Mouse (Mus musculus) forebrain, embryonic 10.5 days (tissue): Measurements from ENCODE around the gene Themis2. TPM values are rescaled to one million over a fixed set of nuclear protein-coding genes. Genes with fewer than 3 reads are reported as not detected.
"Not testable (repeated sequence)": the region's sequence is repeated elsewhere in the genome, so short reads cannot be mapped to it uniquely, and the experiment has no call there.

Source experiments
- DNase-seq: peaks from one replicate; pipeline ENCODE4 v3.0.0-alpha.2; 2017; ENCODE audit warnings: low spot score; ENCODE audit errors: extremely low spot score
- H3K27ac ChIP-seq: fragments of 300-500 bp; sonication (generic); 2 replicates; pipeline ENCODE4 v1.5.1; 2016; ENCODE audit warnings: mild to moderate bottlenecking
- H3K27me3 ChIP-seq: fragments of 300-500 bp; sonication (generic); 2 replicates; pipeline ENCODE4 v1.6.1; 2016; ENCODE audit warnings: mild to moderate bottlenecking; ENCODE audit not compliant: poor library complexity, severe bottlenecking
- H3K36me3 ChIP-seq: fragments of 300-500 bp; sonication (generic); replicated peaks from 2 replicates; pipeline ENCODE4 v1.6.1; 2016; ENCODE audit warnings: mild to moderate bottlenecking, moderate library complexity
- H3K4me1 ChIP-seq: fragments of 300-500 bp; sonication (generic); 2 replicates; pipeline ENCODE4 v1.6.1; 2016
- H3K4me3 ChIP-seq: fragments of 300-500 bp; sonication (generic); 2 replicates; pipeline ENCODE4 v1.5.1; 2016; ENCODE audit warnings: mild to moderate bottlenecking, moderate library complexity
- H3K9me3 ChIP-seq: fragments of 300-500 bp; sonication (generic); 2 replicates; pipeline ENCODE4 v1.6.1; 2016; ENCODE audit warnings: mild to moderate bottlenecking, moderate library complexity
- WGBS: fragments of 180-500 bp; shearing (Covaris S2); methylation state at CpG from one replicate; pipeline ENCODE4 v1.1.7; 2016; 5-methylcytosine and 5-hydroxymethylcytosine counted together
- polyA plus RNA-seq: library from polyadenylated mRNA; unstranded; fragments of >200 nt; fragmentation: Nextera tagmentation; extraction: Ambion mirVana; gene quantifications from 2 replicates; pipeline ENCODE4 v1.2.1, GENCODE M21; 2016

The Themis2 gene
- polyA plus RNA-seq, 1 experiment from 2014 or later: 0.93 TPM

DNA sequence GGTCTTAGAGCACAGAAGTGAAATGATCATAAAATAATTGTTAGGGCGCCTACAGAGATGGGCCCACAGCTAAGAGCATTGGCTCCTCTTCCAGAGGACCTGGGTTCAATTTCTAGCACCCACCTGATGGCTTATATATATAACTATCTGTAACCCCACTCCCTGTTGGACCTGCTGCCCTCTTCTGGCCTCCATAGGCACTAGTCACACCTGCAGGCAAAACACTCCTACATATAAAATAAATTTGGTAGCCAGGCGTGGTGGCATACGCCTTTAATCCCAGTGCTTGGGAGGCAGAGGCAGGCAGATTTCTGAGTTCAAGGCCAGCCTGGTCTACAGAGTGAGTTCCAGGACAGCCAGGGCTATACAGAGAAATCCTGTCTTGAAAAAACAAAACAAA, 33.1 kb downstream of the Themis2 start:
- not testable (repeated sequence) for DNase-seq, H3K4me3 ChIP-seq, H3K27me3 ChIP-seq, H3K4me1 ChIP-seq, H3K9me3 ChIP-seq, H3K36me3 ChIP-seq, H3K27ac ChIP-seq
- 92% methylated on average over 3 of the region's 3 CpGs for WGBS

DNA sequence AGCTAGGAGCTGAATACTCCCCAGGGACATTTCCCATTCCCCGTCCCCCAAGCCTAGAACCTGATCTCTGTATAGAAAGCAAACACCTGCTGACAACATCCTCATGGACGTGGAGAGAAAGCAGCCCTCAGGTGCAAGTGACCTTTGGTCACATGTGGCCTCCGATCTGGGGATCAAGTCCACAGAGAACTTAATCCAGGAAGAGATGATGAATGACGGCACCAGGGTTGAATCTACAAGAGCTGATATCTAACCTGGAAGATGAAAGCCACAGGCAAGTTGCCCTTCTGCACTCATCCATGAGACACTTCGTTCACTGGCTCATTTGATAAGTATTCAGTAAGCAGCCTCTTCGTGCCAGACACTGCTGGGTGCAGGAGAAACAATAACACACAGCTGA, 33.6 kb downstream of the Themis2 start:
- 85% methylated on average over 6 of the region's 6 CpGs for WGBS
- Histone ChIP-seq H3K27ac (no peak overlapping the region), H3K36me3 (no peaks in the 10 kb centered on the region), H3K4me3 (no peak overlapping the region), H3K9me3 (no peaks in the 10 kb centered on the region), H3K4me1 (no peaks in the 10 kb centered on the region), H3K27me3 (peaks cover 10% of the 10 kb centered on the region)
- no peak for DNase-seq

DNA sequence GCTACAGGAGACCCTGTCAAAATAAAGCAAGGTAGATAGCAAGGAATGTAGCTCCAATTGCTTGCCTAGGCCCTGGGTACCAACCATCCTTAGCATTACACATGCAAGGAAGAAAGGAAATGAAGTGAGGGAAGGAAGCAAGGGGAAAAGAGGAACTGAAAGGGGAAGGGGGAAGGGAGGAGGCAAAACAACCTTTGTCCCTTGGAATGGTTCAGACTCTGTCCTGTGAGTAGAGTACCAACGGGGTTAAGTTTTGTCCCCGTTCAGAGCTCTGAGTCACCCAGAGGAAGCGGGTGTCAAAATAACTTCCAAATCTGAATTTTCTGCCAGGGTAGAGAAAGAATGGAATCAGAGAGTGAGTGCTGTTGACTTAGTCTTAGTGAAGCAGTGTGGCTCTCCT, 35.9 kb downstream of the Themis2 start:
- DNase-seq: no peak
- peaks cover 13% of the 10 kb centered on the region for H3K4me1 ChIP-seq
- H3K4me3 ChIP-seq: no peak overlapping the region
- no peak overlapping the region for H3K27ac ChIP-seq
- H3K27me3 ChIP-seq: peaks cover 33% of the 10 kb centered on the region
- no peaks in the 10 kb centered on the region for H3K9me3 ChIP-seq
- WGBS: 76% methylated on average over 3 of the region's 3 CpGs
- H3K36me3 ChIP-seq: no peaks in the 10 kb centered on the region

DNA sequence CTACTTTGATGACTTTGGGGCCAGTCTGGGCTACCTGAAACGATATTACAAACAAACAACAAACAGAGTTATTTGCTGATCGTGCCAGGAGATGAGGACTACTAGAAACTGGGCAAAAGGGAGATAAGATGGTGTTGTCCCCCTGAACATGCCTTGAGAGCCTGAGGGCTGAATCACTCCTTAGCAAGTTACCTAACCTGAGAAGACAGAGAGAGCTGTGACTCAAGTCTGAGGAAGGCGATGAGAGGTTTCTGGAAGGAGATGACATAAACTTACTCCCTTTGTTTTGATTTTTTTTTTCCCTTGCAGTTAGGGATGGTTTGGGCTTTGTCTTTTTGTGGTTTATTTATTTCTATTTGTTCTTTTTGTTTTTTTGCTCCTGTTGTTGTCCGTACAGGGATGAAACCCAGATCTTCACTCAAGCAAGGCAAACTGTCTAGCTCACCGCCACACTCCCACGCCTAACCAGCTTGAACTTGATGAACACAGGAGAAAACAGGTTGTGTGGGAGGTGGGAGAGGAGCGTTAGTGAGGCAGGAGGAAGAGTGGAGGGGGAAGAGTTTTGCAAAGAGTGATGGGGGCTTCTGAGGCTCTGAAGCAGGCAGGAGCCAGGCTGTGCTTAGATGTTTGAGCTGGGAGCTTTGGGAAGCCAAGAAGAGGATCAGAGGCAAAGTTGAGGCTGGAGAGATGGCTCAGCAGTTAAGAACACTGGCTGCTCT, 38.4 kb downstream of the Themis2 start:
- no peaks in the 10 kb centered on the region for H3K36me3 ChIP-seq
- H3K4me1 ChIP-seq: peaks cover 16% of the 10 kb centered on the region
- WGBS: 90% methylated on average over 7 of the region's 7 CpGs
- no peaks in the 10 kb centered on the region for H3K9me3 ChIP-seq
- DNase-seq: no peak
- no peak overlapping the region for H3K4me3 ChIP-seq
- no peak overlapping the region for H3K27ac ChIP-seq
- peaks cover 33% of the 10 kb centered on the region for H3K27me3 ChIP-seq

DNA sequence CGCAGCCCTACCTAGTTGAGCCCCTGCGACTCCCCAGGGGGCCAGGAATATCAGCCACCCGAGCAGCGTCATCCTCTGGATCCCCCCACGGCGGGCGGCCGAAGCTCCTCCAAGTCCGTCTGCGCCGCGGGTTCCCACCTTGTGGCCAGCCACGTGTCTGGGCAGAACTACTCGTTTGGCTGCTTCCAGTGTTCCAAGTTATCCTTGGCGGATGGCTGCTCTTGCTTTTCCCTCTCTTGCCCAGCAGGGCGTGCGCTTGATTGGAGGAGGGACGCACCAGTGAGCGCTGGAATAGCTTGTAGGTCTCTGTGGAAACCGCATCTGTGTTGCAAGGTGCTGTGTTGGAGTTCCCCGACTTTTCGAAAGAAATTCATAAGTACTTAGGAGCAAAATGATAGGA, 39.2 kb downstream of the Themis2 start, which contains the start of gene Smpdl3b:
Gene Smpdl3b (minus strand): TSS at position 279 of the 400 bp plus-strand sequence.
- Histone ChIP-seq H3K9me3 (no peaks in the 10 kb centered on the region), H3K27ac (peak within 1 kb of the TSS; percentile 81), H3K36me3 (no peaks in the 10 kb centered on the region), H3K4me3 (peak within 1 kb of the TSS; percentile 56), H3K4me1 (peaks cover 24% of the 10 kb centered on the region), H3K27me3 (peaks cover 33% of the 10 kb centered on the region)
- peak; percentile 83 for DNase-seq
- 1% methylated on average over 22 of the region's 22 CpGs for WGBS

DNA sequence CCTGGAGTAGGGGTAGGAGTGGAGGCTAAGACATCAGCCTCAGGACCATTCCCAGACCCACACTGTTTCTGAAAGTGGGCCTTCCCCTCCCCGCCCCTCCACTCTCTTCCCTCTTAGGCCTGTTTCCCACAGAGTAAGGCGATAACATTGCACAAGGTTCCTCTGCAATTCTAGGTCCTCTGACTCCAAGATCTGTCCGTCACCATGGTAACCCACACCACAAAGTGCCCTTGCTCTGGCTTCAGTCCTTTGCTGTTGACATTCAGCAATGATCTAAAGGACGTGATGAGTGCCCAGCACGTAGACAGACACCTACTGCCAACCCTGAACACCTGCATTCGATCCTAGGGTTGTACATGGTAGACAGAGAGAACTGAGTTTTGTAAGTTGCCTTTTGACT, 43.2 kb downstream of the Themis2 start:
- Histone ChIP-seq H3K27me3 (peaks cover 27% of the 10 kb centered on the region), H3K4me1 (peaks cover 24% of the 10 kb centered on the region), H3K27ac (no peak overlapping the region), H3K4me3 (no peak overlapping the region), H3K36me3 (no peaks in the 10 kb centered on the region), H3K9me3 (no peaks in the 10 kb centered on the region)
- 79% methylated on average over 6 of the region's 6 CpGs for WGBS
- no peak for DNase-seq

DNA sequence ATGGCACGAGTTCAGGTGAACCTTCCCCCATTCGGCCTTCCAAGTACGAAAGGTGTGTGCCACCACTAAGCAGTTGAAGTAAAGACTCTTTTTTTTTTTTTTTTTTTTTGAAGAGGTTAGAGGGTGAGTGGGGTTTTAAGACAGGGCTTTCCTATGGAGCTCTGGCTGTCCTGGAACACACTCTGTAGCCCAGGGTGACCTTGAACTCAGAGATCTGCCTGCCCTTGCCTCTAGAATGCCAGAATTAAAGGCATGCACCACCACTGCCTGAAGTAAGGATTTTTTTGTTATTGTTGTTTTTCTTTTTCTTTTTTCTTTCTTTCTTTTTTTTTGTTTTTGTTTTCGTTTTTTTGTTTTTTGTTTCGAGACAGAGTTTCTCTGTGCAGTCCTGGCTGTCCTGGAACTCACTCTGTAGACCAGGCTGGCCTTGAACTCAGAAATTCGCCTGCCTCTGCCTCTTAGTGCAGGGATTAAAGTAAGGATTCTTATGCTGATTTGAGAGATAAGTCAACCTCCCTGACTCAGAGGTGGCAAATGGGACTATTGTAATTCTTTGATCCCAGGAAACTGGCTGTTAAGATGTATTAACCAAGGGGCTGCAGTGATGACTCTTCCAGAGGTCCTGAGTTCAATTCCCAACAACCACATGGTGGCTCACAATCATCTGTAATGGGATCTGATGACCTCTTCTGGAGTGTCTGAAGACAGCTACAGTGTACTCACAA, 46.8 kb downstream of the Themis2 start:
- WGBS: 82% methylated on average over 6 of the region's 6 CpGs
- Histone ChIP-seq H3K4me1 (peaks cover 11% of the 10 kb centered on the region; the same call in 1 of the 2 replicates), H3K36me3 (no peaks in the 10 kb centered on the region), H3K27me3 (no peaks in the 10 kb centered on the region; the same call in 1 of the 2 replicates), H3K27ac (no peak overlapping the region), H3K9me3 (no peaks in the 10 kb centered on the region), H3K4me3 (no peak overlapping the region)
- no peak for DNase-seq

DNA sequence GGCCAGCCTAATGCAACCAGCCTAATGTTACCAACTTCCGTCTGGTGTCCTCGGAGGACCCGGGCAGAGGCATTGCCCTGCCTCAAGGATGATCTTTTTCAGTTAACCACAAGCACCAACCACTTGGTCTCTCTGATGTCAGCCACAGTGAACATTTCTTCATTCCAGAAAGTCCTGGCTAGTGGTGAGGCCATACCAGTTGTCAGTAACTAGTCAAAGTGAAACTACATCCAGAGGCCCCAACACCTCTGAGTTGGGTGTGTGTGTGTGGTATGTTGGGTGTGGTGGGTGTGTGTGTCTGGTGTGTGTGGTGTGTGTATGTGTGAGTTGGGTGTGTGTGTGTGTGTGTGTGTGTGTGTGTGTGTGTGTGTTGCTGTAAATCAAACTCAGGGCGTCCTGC, 47.4 kb downstream of the Themis2 start:
- H3K4me1 ChIP-seq: peaks cover 11% of the 10 kb centered on the region; the same call in 1 of the 2 replicates
- no peaks in the 10 kb centered on the region; the same call in 1 of the 2 replicates for H3K27me3 ChIP-seq
- no peak overlapping the region for H3K27ac ChIP-seq
- whole genome bisulfite sequencing: 92% methylated on average over 4 of the region's 4 CpGs
- H3K4me3 ChIP-seq: no peak overlapping the region
- H3K9me3 ChIP-seq: no peaks in the 10 kb centered on the region
- H3K36me3 ChIP-seq: no peaks in the 10 kb centered on the region
- DNase-seq: no peak

DNA sequence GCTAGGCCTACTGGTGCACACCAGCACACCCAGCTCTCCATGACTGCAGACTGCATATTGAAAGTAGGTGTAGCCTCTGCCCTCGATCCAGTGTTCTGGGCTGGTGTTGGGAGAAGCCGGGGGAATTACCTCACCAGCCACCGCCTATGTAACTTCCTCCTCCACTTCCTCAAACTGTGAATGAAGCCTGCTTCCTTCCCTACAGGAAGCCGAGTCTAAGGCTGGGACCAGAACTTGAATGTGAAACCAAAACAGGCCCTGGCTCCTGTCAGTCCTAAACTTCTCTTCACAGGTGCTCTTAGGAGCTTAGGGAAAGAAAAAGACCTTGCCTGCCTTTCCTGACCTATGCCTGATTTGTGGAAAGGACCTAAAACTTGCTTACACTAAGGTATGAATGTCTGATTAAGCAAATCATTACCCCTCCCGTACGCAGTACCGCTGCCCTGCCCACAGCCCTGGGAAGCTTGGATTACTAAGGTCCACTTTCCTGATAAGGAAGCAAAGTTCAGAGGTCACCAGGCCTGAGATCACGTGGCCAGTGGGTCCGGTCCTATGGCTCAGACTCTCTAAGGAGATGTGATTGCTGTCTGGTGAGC, 48.4 kb downstream of the Themis2 start:
- WGBS: 76% methylated on average over 9 of the region's 9 CpGs
- H3K9me3 ChIP-seq: no peaks in the 10 kb centered on the region
- H3K4me1 ChIP-seq: peaks cover 8% of the 10 kb centered on the region; the same call in 1 of the 2 replicates
- no peak overlapping the region for H3K27ac ChIP-seq
- no peak overlapping the region for H3K4me3 ChIP-seq
- H3K27me3 ChIP-seq: no peaks in the 10 kb centered on the region; the same call in 1 of the 2 replicates
- no peak for DNase-seq
- no peaks in the 10 kb centered on the region for H3K36me3 ChIP-seq

DNA sequence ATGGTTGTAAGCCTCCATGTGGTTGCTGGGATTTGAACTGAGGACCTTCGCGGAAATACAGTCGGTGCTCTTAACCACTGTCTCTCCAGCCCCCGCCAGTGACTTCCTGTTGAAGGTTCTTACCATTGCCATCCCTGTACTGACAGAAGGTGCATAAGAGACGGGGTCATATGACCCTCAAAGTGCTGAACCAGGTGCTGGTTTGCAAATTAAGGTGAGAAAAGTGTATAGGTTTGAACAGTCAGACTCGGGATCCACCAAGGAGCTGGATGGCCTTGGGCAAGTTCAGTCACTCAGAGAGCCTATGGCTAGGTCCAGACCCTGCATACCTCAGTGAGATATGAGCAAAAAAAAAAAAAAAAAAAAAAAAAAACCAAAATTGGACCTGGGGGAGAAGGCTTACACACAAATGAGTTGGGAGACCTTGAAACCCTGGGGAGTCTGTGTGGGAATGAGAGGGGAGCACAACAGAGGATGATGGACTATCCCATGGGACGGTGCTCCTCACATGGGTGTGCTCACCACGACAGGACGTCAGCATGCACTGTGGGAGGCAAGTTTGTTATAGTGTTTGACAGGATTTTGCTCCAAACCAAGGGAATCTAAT, 49.2 kb downstream of the Themis2 start:
- H3K4me3 ChIP-seq: no peak overlapping the region
- H3K27ac ChIP-seq: no peak overlapping the region
- H3K36me3 ChIP-seq: no peaks in the 10 kb centered on the region
- H3K27me3 ChIP-seq: no peaks in the 10 kb centered on the region; the same call in 1 of the 2 replicates
- H3K4me1 ChIP-seq: 0 out of 2 replicates have a peak, but pooled peaks cover under 1% of the 10 kb centered on the region
- 89% methylated on average over 9 of the region's 9 CpGs for WGBS
- no peaks in the 10 kb centered on the region for H3K9me3 ChIP-seq
- DNase-seq: no peak

DNA sequence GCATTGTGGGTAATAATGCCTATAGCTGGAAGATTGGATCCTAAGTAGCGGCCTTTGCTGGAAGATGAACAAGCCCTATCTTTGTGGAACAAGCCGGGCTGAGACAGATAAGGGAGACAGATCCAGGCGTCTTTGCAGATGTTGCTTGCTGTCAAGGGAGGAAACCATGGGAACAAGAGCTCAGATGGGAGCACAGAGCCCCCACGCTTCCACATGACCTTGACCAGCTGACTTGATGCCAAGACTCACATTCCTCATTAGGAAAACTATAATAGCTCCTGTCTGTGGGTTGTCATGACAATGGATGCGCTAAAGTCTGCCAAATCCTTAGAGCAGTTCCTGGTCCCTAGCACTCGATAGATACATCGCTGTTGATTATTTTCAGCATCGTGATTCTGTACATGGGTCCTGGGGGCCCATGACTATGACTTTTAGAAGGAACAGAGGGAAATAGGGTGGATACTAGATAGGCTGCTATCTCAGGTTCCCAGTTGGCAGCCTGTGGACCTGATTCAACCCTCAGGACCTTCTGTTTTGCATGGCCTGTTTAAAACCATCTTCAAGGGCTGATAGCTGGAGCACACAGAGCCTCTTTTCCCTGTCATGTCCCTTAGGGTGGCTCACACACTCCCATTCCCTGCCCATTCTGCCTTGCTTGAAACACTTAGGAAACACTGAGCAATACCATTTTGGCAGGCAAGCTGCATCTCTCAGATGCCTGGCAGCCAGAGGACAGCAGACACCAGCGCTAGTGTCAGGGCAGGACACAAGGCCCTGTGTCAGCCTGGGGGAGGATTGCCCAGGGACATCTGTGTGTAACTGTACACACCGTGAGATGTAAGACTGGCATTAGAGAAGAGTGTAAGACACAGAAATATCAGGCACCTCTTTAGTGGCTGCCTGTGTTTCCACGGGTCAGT, 51.9 kb downstream of the Themis2 start:
- Histone ChIP-seq H3K27me3 (no peaks in the 10 kb centered on the region; the same call in 1 of the 2 replicates), H3K36me3 (no peaks in the 10 kb centered on the region; the same call in 1 of the 2 replicates), H3K4me3 (no peak overlapping the region), H3K27ac (no peak overlapping the region), H3K4me1 (no peaks in the 10 kb centered on the region), H3K9me3 (no peaks in the 10 kb centered on the region)
- DNase-seq: no peak
- 90% methylated on average over 11 of the region's 11 CpGs for WGBS

DNA sequence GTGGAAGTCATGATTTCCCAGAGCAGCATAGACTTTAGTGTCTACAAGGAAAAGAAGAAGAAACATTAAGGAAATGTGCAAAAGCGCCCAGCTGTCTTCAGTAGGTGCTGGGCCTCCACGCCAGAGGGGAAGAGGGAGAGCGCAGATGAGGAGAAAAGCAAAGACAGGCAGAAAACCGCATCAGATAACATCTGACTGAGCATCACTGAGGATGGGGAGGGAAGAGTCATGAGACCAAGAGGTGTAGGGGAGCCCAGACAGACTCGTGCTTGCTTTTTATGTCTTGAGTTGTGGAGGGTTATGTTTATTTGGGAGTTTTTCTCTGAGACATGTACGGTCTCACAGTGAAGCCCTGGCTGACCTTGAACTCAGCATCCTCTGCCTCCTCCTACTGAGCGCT, 54.7 kb downstream of the Themis2 start:
- H3K27me3 ChIP-seq: no peaks in the 10 kb centered on the region; the same call in 1 of the 2 replicates
- H3K9me3 ChIP-seq: no peaks in the 10 kb centered on the region
- H3K27ac ChIP-seq: no peak overlapping the region
- H3K36me3 ChIP-seq: no peaks in the 10 kb centered on the region; the same call in 1 of the 2 replicates
- no peak for DNase-seq
- WGBS: 89% methylated on average over 7 of the region's 7 CpGs
- H3K4me1 ChIP-seq: no peaks in the 10 kb centered on the region
- no peak overlapping the region for H3K4me3 ChIP-seq
